Mouse (Mus musculus) C2C12 (cell line): ENCODE measurements around the gene Surf4.

ENCODE experiments used
- CEBPB ChIP-seq: IDR thresholded peaks from one replicate; pipeline ENCODE4 v1.6.1; 2011; ENCODE audit warnings: low read depth, mild to moderate bottlenecking, control low read depth, moderate library complexity
- CTCF ChIP-seq: IDR thresholded peaks from one replicate; pipeline ENCODE4 v1.5.1; 2011; ENCODE audit not compliant: control insufficient read depth, insufficient read depth, insufficient read length
- MAX ChIP-seq: IDR thresholded peaks from one replicate; pipeline ENCODE4 v1.6.1; 2011; ENCODE audit warnings: mild to moderate bottlenecking, control low read depth
- MYOG ChIP-seq: IDR thresholded peaks from one replicate; pipeline ENCODE4 v1.6.1; 2011; ENCODE audit not compliant: control insufficient read depth, insufficient read length; ENCODE audit errors: extremely low read depth

- no peak for TF ChIP-seq CTCF
- no peak for TF ChIP-seq MYOG
- TF ChIP-seq MAX = peak; percentile 68
- TF ChIP-seq CEBPB = no peak
These were observed 19.4 kb downstream of the Surf4 start for GRCm38 (mm10) chr2:26914148-26914941.
